Mouse (Mus musculus) stomach, embryonic 16.5 days (tissue): ENCODE results near the gene Sfrp5. TPM values are rescaled to one million over a fixed set of nuclear protein-coding genes. Genes with fewer than 3 reads are reported as not detected.

Experiments
- polyA plus RNA-seq: library from polyadenylated mRNA; unstranded; fragments of >200 nt; fragmentation: Nextera tagmentation; extraction: Ambion mirVana; gene quantifications from 2 replicates; pipeline ENCODE4 v1.2.1, GENCODE M21; 2015

The Sfrp5 gene
- polyA plus RNA-seq, 1 experiment from 2014 or later = 6.9 TPM

Other genes with a start within 250 kb of the Sfrp5 start
- 27.6 and 31.5 TPM in 2 replicates for gene Mms19, start 221.1 kb downstream of the Sfrp5 start, polyA plus RNA-seq
- gene Ubtd1, start 220.5 kb downstream of the Sfrp5 start, polyA plus RNA-seq = 13.4 and 14.8 TPM in 2 replicates
- gene Ankrd2, start 166.3 kb downstream of the Sfrp5 start, polyA plus RNA-seq = 0.84 TPM in 1 of 2 replicates, not detected in the other
- gene Hoga1, start 156.6 kb downstream of the Sfrp5 start, polyA plus RNA-seq = 3.5 and 3.6 TPM in 2 replicates
- not detected in 2 replicates for gene 4933411K16Rik, start 150.0 kb downstream of the Sfrp5 start, polyA plus RNA-seq
- 15.3 and 16.0 TPM in 2 replicates for gene Morn4, start 115.9 kb downstream of the Sfrp5 start, polyA plus RNA-seq
- 6.8 and 7.0 TPM in 2 replicates for gene Pi4k2a, start 111.8 kb downstream of the Sfrp5 start, polyA plus RNA-seq
- 52.4 and 63.5 TPM in 2 replicates for gene Avpi1, start 73.2 kb downstream of the Sfrp5 start, polyA plus RNA-seq
- 8.7 and 8.9 TPM in 2 replicates for gene Marveld1, start 54.9 kb downstream of the Sfrp5 start, polyA plus RNA-seq
- 23.8 and 24.5 TPM in 2 replicates for gene Zfyve27, start 38.3 kb downstream of the Sfrp5 start, polyA plus RNA-seq
- 1.1 and 1.2 TPM in 2 replicates for gene Golga7b, start 45.3 kb upstream of the Sfrp5 start, polyA plus RNA-seq
- 3.9 and 5.2 TPM in 2 replicates for gene Crtac1, start 229.5 kb upstream of the Sfrp5 start, polyA plus RNA-seq